Mouse (Mus musculus) intestine, embryonic 14.5 days (tissue): ENCODE data around the gene Abracl. TPM values are rescaled to one million over a fixed set of nuclear protein-coding genes. Genes with fewer than 3 reads are reported as not detected.

Source experiments
- ATAC-seq: fragments of 200-750 bp; cut with Nextera tagmentation; replicated peaks from 2 replicates; pipeline ENCODE4 v1.8.0; 2017; ENCODE audit warnings: low read depth, moderate number of reproducible peaks, moderate TSS enrichment, moderate library complexity; ENCODE audit not compliant: low FRiP score, low TSS enrichment
- DNase-seq: peaks from one replicate; pipeline ENCODE4 v3.0.0-alpha.2; 2018; ENCODE audit warnings: low spot score
- H3K27ac ChIP-seq: fragments of 300-500 bp; sonication (generic); 2 replicates; pipeline ENCODE4 v1.5.1; 2014; ENCODE audit warnings: low read depth, mild to moderate bottlenecking, control low read depth
- H3K27me3 ChIP-seq: fragments of 300-500 bp; sonication (generic); replicated peaks from 2 replicates; pipeline ENCODE4 v1.6.1; 2014; ENCODE audit warnings: low read length, control low read depth; ENCODE audit not compliant: control insufficient read depth, insufficient read depth
- H3K36me3 ChIP-seq: fragments of 300-500 bp; sonication (generic); 2 replicates; pipeline ENCODE4 v1.6.1; 2014; ENCODE audit warnings: low read length, control low read depth; ENCODE audit not compliant: control insufficient read depth, insufficient read depth
- H3K4me1 ChIP-seq: fragments of 300-500 bp; sonication (generic); replicated peaks from 2 replicates; pipeline ENCODE4 v1.6.1; 2014; ENCODE audit warnings: low read length, control low read depth, mixed read lengths; ENCODE audit not compliant: control insufficient read depth, insufficient read depth
- H3K4me2 ChIP-seq: fragments of 300-500 bp; sonication (generic); 2 replicates; pipeline ENCODE4 v1.6.1; 2014; ENCODE audit warnings: low read length
- H3K4me3 ChIP-seq: fragments of 300-500 bp; sonication (generic); 2 replicates; pipeline ENCODE4 v1.5.1; 2014; ENCODE audit warnings: low read depth, low read length, control low read depth, mixed read lengths
- H3K9ac ChIP-seq: fragments of 300-500 bp; sonication (generic); 2 replicates; pipeline ENCODE4 v1.6.1; 2014; ENCODE audit warnings: mild to moderate bottlenecking, low read length
- H3K9me3 ChIP-seq: fragments of 300-500 bp; sonication (generic); 2 replicates; pipeline ENCODE4 v1.6.1; 2016; ENCODE audit warnings: low read length, control low read depth; ENCODE audit not compliant: control insufficient read depth
- WGBS: fragments of 180-500 bp; shearing (Covaris S2); extraction: QIAGEN DNeasy Blood & Tissue Kit; methylation state at CpG from one replicate; pipeline ENCODE4 v1.1.7; 2014; 5-methylcytosine and 5-hydroxymethylcytosine counted together
- polyA plus RNA-seq: library from polyadenylated mRNA; unstranded; fragments of >200 nt; fragmentation: Nextera tagmentation; extraction: Ambion mirVana; gene quantifications from 2 replicates; pipeline ENCODE4 v1.2.1, GENCODE M21; 2014

The Abracl gene
- polyA plus RNA-seq, 1 experiment from 2014 or later: 172 TPM

GRCm38 (mm10) chr10:17987823-17988423 lies 35.2 kb downstream of the Abracl start:
- 83% methylated on average over 8 of the region's 8 CpGs for WGBS
- no peak overlapping the region for H3K27ac ChIP-seq
- H3K9me3 ChIP-seq: no peaks in the 10 kb centered on the region
- no peak for DNase-seq
- H3K36me3 ChIP-seq: no peaks in the 10 kb centered on the region
- H3K4me3 ChIP-seq: no peak overlapping the region
- H3K9ac ChIP-seq: no peak overlapping the region
- ATAC-seq: no peak
- H3K4me2 ChIP-seq: no peak overlapping the region
- H3K4me1 ChIP-seq: no peaks in the 10 kb centered on the region
- H3K27me3 ChIP-seq: no peaks in the 10 kb centered on the region

- 95% methylated on average over 2 of the region's 2 CpGs for WGBS
- H3K9me3 ChIP-seq: no peaks in the 10 kb centered on the region
- H3K9ac ChIP-seq: no peak overlapping the region
- no peaks in the 10 kb centered on the region for H3K27me3 ChIP-seq
- DNase-seq: no peak
- no peak overlapping the region for H3K4me2 ChIP-seq
- H3K4me1 ChIP-seq: no peaks in the 10 kb centered on the region
- no peaks in the 10 kb centered on the region for H3K36me3 ChIP-seq
- H3K4me3 ChIP-seq: no peak overlapping the region
- ATAC-seq: no peak
- H3K27ac ChIP-seq: no peak overlapping the region
Observed at GRCm38 (mm10) chr10:17983313-17983712, 39.8 kb downstream of the Abracl start.

DNA sequence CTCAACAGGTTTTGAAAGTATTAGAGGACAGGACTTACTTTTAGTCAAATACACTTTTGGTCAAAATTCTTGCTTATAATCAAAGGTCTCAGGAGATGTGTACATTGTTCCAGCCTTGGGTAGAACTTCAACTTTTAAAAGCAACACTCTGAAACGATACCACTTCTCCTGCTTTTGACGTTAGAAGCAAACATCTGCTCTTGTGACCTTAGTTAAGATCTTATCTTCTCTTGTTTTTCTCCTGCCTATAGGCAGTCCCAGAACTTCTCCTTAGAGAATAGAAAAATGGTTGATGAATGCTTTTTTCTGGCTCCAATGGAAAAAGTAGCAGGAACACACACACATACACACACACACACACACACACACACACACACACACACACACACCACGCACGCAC lies 57.0 kb downstream of the Abracl start:
- no peak overlapping the region for H3K9ac ChIP-seq
- no peak overlapping the region for H3K4me2 ChIP-seq
- no peak overlapping the region for H3K4me3 ChIP-seq
- H3K27me3 ChIP-seq: no peaks in the 10 kb centered on the region
- H3K4me1 ChIP-seq: no peaks in the 10 kb centered on the region
- DNase-seq: no peak
- no peak overlapping the region for H3K27ac ChIP-seq
- ATAC-seq: no peak
- H3K9me3 ChIP-seq: no peaks in the 10 kb centered on the region
- WGBS: 54% methylated on average over 4 of the region's 4 CpGs
- H3K36me3 ChIP-seq: no peaks in the 10 kb centered on the region

Other genes with a start within 250 kb of the Abracl start
- gene Txlnb, start 227.1 kb downstream of the Abracl start, polyA plus RNA-seq: 0.38 and 0.66 TPM in 2 replicates
- gene Heca, start 75.2 kb downstream of the Abracl start, polyA plus RNA-seq: 4.2 and 5.2 TPM in 2 replicates
- 18.3 and 19.8 TPM in 2 replicates for gene Reps1, start 32.6 kb upstream of the Abracl start, polyA plus RNA-seq
- gene Ect2l, start 187.6 kb upstream of the Abracl start, polyA plus RNA-seq: 0.38 TPM in 1 of 2 replicates, not detected in the other
- gene Ccdc28a, start 211.7 kb upstream of the Abracl start, polyA plus RNA-seq: 20.0 and 23.2 TPM in 2 replicates